Mouse (Mus musculus) liver, embryonic 13.5 days (tissue): ENCODE data around the gene Ick. TPM values are rescaled to one million over a fixed set of nuclear protein-coding genes. Genes with fewer than 3 reads are reported as not detected.
A peak's percentile ranks its signal among the peaks of the same experiment; 100 is the strongest.

Experiments used
- ATAC-seq: fragments of 200-750 bp; cut with Nextera tagmentation; 2 replicates; pipeline ENCODE4 v1.8.0; 2017; ENCODE audit warnings: low read depth, mild to moderate bottlenecking, moderate number of reproducible peaks, moderate library complexity
- DNase-seq: peaks from one replicate; pipeline ENCODE4 v3.0.0; 2022
- H3K27ac ChIP-seq: fragments of 300-500 bp; sonication (generic); 2 replicates; pipeline ENCODE4 v1.5.1; 2015; ENCODE audit warnings: moderate library complexity, mild to moderate bottlenecking, inconsistent platforms
- H3K27me3 ChIP-seq: fragments of 300-500 bp; sonication (generic); 2 replicates; pipeline ENCODE4 v1.6.1; 2015; ENCODE audit warnings: mild to moderate bottlenecking, inconsistent platforms
- H3K36me3 ChIP-seq: fragments of 300-500 bp; sonication (generic); 2 replicates; pipeline ENCODE4 v1.6.1; 2015; ENCODE audit warnings: mild to moderate bottlenecking, inconsistent platforms
- H3K4me1 ChIP-seq: fragments of 300-500 bp; sonication (generic); replicated peaks from 2 replicates; pipeline ENCODE4 v1.6.1; 2015; ENCODE audit warnings: inconsistent platforms
- H3K4me2 ChIP-seq: fragments of 300-500 bp; sonication (generic); 2 replicates; pipeline ENCODE4 v1.6.1; 2015; ENCODE audit warnings: inconsistent platforms, mild to moderate bottlenecking, moderate library complexity
- H3K4me3 ChIP-seq: fragments of 300-500 bp; sonication (generic); replicated peaks from 2 replicates; pipeline ENCODE4 v1.5.1; 2015; ENCODE audit warnings: mild to moderate bottlenecking, inconsistent platforms
- H3K9ac ChIP-seq: fragments of 300-500 bp; sonication (generic); 2 replicates; pipeline ENCODE4 v1.6.1; 2015; ENCODE audit warnings: mild to moderate bottlenecking, inconsistent platforms
- H3K9me3 ChIP-seq: fragments of 300-500 bp; sonication (generic); replicated peaks from 2 replicates; pipeline ENCODE4 v1.6.1; 2016; ENCODE audit warnings: inconsistent platforms
- WGBS: fragments of 180-500 bp; shearing (Covaris S2); methylation state at CpG from one replicate; pipeline ENCODE4 v1.1.7; 2015; ENCODE audit not compliant: insufficient replicate concordance; 5-methylcytosine and 5-hydroxymethylcytosine counted together
- polyA plus RNA-seq: library from polyadenylated mRNA; unstranded; fragments of >200 nt; fragmentation: Nextera tagmentation; extraction: Ambion mirVana; gene quantifications from 2 replicates; pipeline ENCODE4 v1.2.1, GENCODE M21; 2015

The Ick gene
- polyA plus RNA-seq, 1 experiment from 2014 or later: 4.7 TPM

DNA sequence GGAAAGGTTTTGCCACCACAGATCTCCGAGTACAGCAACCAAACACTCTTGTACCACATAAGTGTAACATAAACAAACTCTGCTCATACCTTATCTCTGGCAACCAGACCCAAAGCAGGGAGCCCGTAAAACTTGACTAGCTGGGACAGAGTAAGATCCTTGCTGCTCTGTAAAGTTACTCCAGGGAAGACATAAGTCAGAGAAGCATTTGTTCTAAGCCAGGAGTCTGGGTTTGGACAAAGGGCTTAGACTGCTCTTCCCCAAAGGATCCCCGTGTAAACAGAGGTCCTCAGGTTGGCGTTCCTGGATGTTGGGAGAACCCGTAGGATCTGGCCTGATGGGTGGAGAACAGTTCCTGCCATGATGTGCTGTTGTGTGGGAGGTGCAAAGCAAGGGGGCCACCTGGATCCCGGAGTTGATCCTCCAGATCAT is 3.5 kb upstream of the Ick start:
- Histone ChIP-seq H3K4me1 (peaks cover 66% of the 10 kb centered on the region), H3K36me3 (peaks cover 42% of the 10 kb centered on the region), H3K27ac (peak overlapping the region; percentile 99), H3K9me3 (no peaks in the 10 kb centered on the region), H3K27me3 (no peaks in the 10 kb centered on the region), H3K4me2 (peak overlapping the region; percentile 96), H3K4me3 (peak overlapping the region; percentile 99), H3K9ac (peak overlapping the region; percentile 100)
- DNase-seq (peak; percentile 72), ATAC-seq (peak; percentile 83)
- WGBS: 14% methylated on average over 6 of the region's 6 CpGs

DNA sequence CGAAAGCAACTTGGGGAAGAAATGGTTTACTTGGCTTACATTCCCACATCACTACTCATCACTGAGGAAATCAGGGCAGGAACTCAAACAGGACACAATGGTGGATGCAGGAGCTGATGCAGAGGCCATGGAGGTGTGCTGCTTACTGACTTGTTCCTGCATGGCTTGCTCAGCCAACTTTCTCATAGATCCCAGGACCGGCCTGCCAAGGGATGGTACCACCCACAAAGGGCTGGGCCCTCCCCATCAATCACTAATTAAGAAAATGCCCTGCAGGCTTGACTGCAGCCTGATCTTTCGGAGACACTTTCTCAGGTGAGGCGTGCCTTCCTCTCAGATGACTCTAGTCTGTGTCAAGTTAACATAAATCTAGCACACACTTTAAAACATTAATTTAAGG is 2.2 kb upstream of the Ick start:
- H3K27ac ChIP-seq: peak overlapping the region; percentile 99

DNA sequence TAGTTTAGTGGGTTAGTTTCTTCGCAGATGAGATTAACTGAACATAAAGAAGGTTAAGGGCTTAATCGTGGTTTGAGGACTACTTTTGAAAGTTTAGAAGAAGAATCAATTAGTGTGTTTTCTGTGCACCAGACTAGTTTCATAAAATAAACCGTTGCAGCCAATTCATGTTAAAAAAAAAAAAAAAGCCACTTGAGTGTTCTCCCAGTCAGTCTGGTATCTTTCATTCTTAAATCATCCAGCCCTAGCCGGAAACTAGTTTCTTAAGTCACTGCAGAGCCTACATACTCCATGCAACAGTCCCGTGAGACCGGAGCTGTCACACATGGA is 1.4 kb upstream of the Ick start:
- Histone ChIP-seq H3K36me3 (peaks cover 25% of the 10 kb centered on the region), H3K27ac (peak overlapping the region; percentile 99), H3K9ac (peak overlapping the region; percentile 100), H3K4me3 (peak overlapping the region; percentile 99), H3K27me3 (no peaks in the 10 kb centered on the region), H3K4me2 (peak overlapping the region; percentile 96), H3K9me3 (no peaks in the 10 kb centered on the region), H3K4me1 (peaks cover 59% of the 10 kb centered on the region)
- no peak for ATAC-seq
- DNase-seq: no peak
- 10% methylated on average over 6 of the region's 6 CpGs for WGBS

More for the DNA sequence above, 2.2 kb upstream of the Ick start:
- 64% methylated on average over 4 of the region's 4 CpGs for WGBS
- H3K4me1 ChIP-seq: peaks cover 59% of the 10 kb centered on the region
- ATAC-seq: no peak
- no peaks in the 10 kb centered on the region for H3K27me3 ChIP-seq
- no peaks in the 10 kb centered on the region for H3K9me3 ChIP-seq
- H3K36me3 ChIP-seq: peaks cover 29% of the 10 kb centered on the region
- peak; percentile 37 for DNase-seq
- peak overlapping the region; percentile 96 for H3K4me2 ChIP-seq
- peak overlapping the region; percentile 100 for H3K9ac ChIP-seq
- H3K4me3 ChIP-seq: peak overlapping the region; percentile 99

- peak overlapping the region; percentile 99 for H3K4me3 ChIP-seq
- H3K4me2 ChIP-seq: peak overlapping the region; percentile 96
- ATAC-seq (peak; percentile 70), DNase-seq (peak; percentile 81)
- no peaks in the 10 kb centered on the region for H3K27me3 ChIP-seq
- no peaks in the 10 kb centered on the region for H3K9me3 ChIP-seq
- H3K4me1 ChIP-seq: peaks cover 61% of the 10 kb centered on the region
- peak overlapping the region; percentile 99 for H3K27ac ChIP-seq
- peaks cover 19% of the 10 kb centered on the region for H3K36me3 ChIP-seq
- H3K9ac ChIP-seq: peak overlapping the region; percentile 100
- under 1% methylated on average over 88 of the region's 88 CpGs for WGBS
Measured at GRCm38 (mm10) chr9:78107912-78108795, 838 bp upstream of the Ick start.

- Histone ChIP-seq H3K27me3 (no peaks in the 10 kb centered on the region), H3K4me3 (peak overlapping the region; percentile 99), H3K27ac (peak overlapping the region; percentile 74; the same call in 1 of the 2 replicates), H3K9me3 (no peaks in the 10 kb centered on the region), H3K4me2 (peak overlapping the region; percentile 96), H3K4me1 (peaks cover 61% of the 10 kb centered on the region), H3K36me3 (peaks cover 4% of the 10 kb centered on the region), H3K9ac (peak overlapping the region; percentile 71)
- ATAC-seq (no peak), DNase-seq (peak; percentile 27)
- 17% methylated on average over 5 of the region's 5 CpGs for WGBS
Measured at GRCm38 (mm10) chr9:78109656-78110055, 664 bp downstream of the Ick start.

- 82% methylated on average over 2 of the region's 2 CpGs for WGBS
- H3K9ac ChIP-seq: no peak overlapping the region
Measured at GRCm38 (mm10) chr9:78111456-78111855, 2.5 kb downstream of the Ick start.

GRCm38 (mm10) chr9:78112770-78113537 is 4.0 kb downstream of the Ick start:
- DNase-seq (peak; percentile 84), ATAC-seq (peak; percentile 60)
- Histone ChIP-seq H3K27ac (peak overlapping the region; percentile 83), H3K4me1 (peaks cover 60% of the 10 kb centered on the region), H3K9me3 (no peaks in the 10 kb centered on the region), H3K9ac (peak overlapping the region; percentile 94), H3K4me3 (peak overlapping the region; percentile 89), H3K36me3 (no peaks in the 10 kb centered on the region), H3K4me2 (peak overlapping the region; percentile 90), H3K27me3 (no peaks in the 10 kb centered on the region)
- 2% methylated on average over 47 of the region's 47 CpGs for WGBS

More at GRCm38 (mm10) chr9:78111456-78111855, 2.5 kb downstream of the Ick start:
- H3K27me3 ChIP-seq: no peaks in the 10 kb centered on the region
- DNase-seq (no peak), ATAC-seq (no peak)
- no peak overlapping the region for H3K27ac ChIP-seq
- no peak overlapping the region for H3K4me3 ChIP-seq
- peaks cover 56% of the 10 kb centered on the region for H3K4me1 ChIP-seq
- no peaks in the 10 kb centered on the region for H3K9me3 ChIP-seq
- H3K36me3 ChIP-seq: peaks cover 2% of the 10 kb centered on the region; the same call in 1 of the 2 replicates
- no peak overlapping the region for H3K4me2 ChIP-seq

GRCm38 (mm10) chr9:78113538-78113885 is 4.5 kb downstream of the Ick start:
- ATAC-seq: peak; percentile 5
- Histone ChIP-seq H3K4me1 (peaks cover 64% of the 10 kb centered on the region), H3K9ac (peak overlapping the region; percentile 94), H3K4me3 (peak overlapping the region; percentile 89), H3K4me2 (peak overlapping the region; percentile 90), H3K27ac (peak overlapping the region; percentile 83), H3K36me3 (no peaks in the 10 kb centered on the region), H3K9me3 (no peaks in the 10 kb centered on the region), H3K27me3 (no peaks in the 10 kb centered on the region)
- under 1% methylated on average over 14 of the region's 14 CpGs for WGBS
- no peak for DNase-seq

- H3K9me3 ChIP-seq: no peaks in the 10 kb centered on the region
- H3K27ac ChIP-seq: no peak overlapping the region
- H3K4me1 ChIP-seq: peaks cover 55% of the 10 kb centered on the region
- no peak for ATAC-seq
- no peak overlapping the region for H3K4me2 ChIP-seq
- 81% methylated on average over 9 of the region's 9 CpGs for WGBS
- H3K9ac ChIP-seq: no peak overlapping the region
- no peak for DNase-seq
- no peaks in the 10 kb centered on the region for H3K36me3 ChIP-seq
- no peaks in the 10 kb centered on the region for H3K27me3 ChIP-seq
- H3K4me3 ChIP-seq: no peak overlapping the region
Measured at GRCm38 (mm10) chr9:78115746-78116145, 6.8 kb downstream of the Ick start.

DNA sequence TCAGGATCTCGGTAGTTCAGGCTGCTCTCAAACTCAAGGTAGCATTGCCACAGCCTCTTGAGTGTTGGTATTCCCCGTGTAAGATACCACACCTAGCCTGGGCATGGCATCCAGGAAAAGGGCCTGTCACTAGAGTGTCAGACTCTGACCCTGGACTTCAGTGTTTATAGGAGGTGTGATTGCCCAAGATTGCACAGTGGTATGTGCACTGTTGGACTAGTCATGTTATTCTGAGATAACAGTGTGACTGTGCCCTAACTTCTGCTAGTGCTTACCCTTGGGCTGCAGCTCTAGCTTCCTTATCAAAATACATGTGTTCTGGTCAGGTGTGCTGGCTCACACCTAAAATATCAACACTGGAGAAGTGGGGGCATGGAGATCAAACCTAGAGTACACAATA is 8.7 kb downstream of the Ick start:
- no peaks in the 10 kb centered on the region for H3K9me3 ChIP-seq
- no peaks in the 10 kb centered on the region for H3K36me3 ChIP-seq
- no peak overlapping the region for H3K4me2 ChIP-seq
- no peak overlapping the region for H3K4me3 ChIP-seq
- H3K9ac ChIP-seq: no peak overlapping the region
- ATAC-seq (peak; percentile 75), DNase-seq (no peak)
- no peaks in the 10 kb centered on the region for H3K27me3 ChIP-seq
- H3K4me1 ChIP-seq: peaks cover 60% of the 10 kb centered on the region
- WGBS: 42% methylated on average over 2 of the region's 2 CpGs
- 0 out of 2 replicates have a peak overlapping the region, but pooled peaks have one; percentile 1 for H3K27ac ChIP-seq

DNA sequence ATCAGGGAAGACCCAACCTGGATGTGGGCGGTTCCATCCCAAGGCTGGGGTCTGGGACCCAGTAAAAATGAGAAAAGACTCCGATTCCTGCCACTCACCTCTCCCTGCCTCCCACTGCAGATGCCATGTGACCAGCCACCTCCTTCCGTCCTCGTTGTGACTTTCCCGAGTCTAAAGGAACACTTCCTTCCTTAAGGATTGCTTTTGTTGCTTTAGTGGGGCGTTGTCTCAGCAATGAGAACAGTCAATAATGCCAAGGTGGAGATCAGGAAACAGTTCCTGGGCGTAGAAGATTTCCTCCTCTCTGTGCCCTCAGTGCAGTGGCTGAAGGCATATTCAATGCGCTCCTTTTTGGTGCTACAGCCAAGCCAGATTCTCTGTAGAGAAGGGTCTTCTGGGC is 12.4 kb downstream of the Ick start:
- Histone ChIP-seq H3K36me3 (no peaks in the 10 kb centered on the region), H3K9ac (no peak overlapping the region), H3K9me3 (no peaks in the 10 kb centered on the region), H3K27ac (no peak overlapping the region), H3K4me1 (peaks cover 42% of the 10 kb centered on the region), H3K27me3 (no peaks in the 10 kb centered on the region), H3K4me3 (no peak overlapping the region), H3K4me2 (no peak overlapping the region)
- DNase-seq (no peak), ATAC-seq (no peak)
- WGBS: 63% methylated on average over 8 of the region's 8 CpGs
